Mouse (Mus musculus) left cerebral cortex, postnatal 4 days (tissue): ENCODE measurements around the gene Phex. TPM values are rescaled to one million over a fixed set of nuclear protein-coding genes. Genes with fewer than 3 reads are reported as not detected.

Experiments used
- microRNA-seq: library from miRNA; unstranded; fragments of <30 nt; microRNA quantifications from one replicate; pipeline ENCODE4 v1.2.0, GENCODE M21; 2022
- total RNA-seq, 2 experiments: library from RNA; stranded (reverse); gene quantifications; 2 replicates each; pipeline ENCODE4 v1.2.3; 2021

Phex gene
- total RNA-seq, 2 experiments from 2014 or later = 0.64 to 1.1 TPM

Small RNA genes within 50 kb of the gene (microRNA-seq; reads per million reads assigned to microRNA genes)
- gene Gm23798 = not detected

Other genes with a start within 250 kb of the Phex start
- 100 to 1,000 TPM; 119 to 129 TPM for gene Sms, start 77.0 kb upstream of the Phex start, total RNA-seq
- not detected for gene Yy2, start 153.7 kb upstream of the Phex start, total RNA-seq
- 10 to 100 TPM; 46.4 to 48.6 TPM for gene Mbtps2, start 183.4 kb upstream of the Phex start, total RNA-seq